Mouse (Mus musculus) ES-E14 (cell line): ENCODE results near the gene Itsn1.

ENCODE experiments used
- CHD2 ChIP-seq: IDR thresholded peaks from 2 replicates; pipeline ENCODE4 v1.6.1; 2014; ENCODE audit warnings: mild to moderate bottlenecking, low read depth, low read length, inconsistent platforms
- HCFC1 ChIP-seq: IDR thresholded peaks from 2 replicates; pipeline ENCODE4 v1.6.1; 2012; ENCODE audit warnings: low read length, inconsistent platforms, borderline replicate concordance; ENCODE audit not compliant: insufficient read depth
- MAFK ChIP-seq: IDR thresholded peaks from 2 replicates; pipeline ENCODE4 v1.6.1; 2014; ENCODE audit warnings: mild to moderate bottlenecking, low read depth, low read length, inconsistent platforms; ENCODE audit not compliant: insufficient read depth
- ZC3H11A ChIP-seq: IDR thresholded peaks from 2 replicates; pipeline ENCODE4 v1.6.1; 2012; ENCODE audit warnings: low read depth, mild to moderate bottlenecking, inconsistent platforms, low read length, borderline replicate concordance
- ZNF384 ChIP-seq: IDR thresholded peaks from 2 replicates; pipeline ENCODE4 v1.6.1; 2012; ENCODE audit warnings: low read depth, low read length, inconsistent platforms

DNA sequence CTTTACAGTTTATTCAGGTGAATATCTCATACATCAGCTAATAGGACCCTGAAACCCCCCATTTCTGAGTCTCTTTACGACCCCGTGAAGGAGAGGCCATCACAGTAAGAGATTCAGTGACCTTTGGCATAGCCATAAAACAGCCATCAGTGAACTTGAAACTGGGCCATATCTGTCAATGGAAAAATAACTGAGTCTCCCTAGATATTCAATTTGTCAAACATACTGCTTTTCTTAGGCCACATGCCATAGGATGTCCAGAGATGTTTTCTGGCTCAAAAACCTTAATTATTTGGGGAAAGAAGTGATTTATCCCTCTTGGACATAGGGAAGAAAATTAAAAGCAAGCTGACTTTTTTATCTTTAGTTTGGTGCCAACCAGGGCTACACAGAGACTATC is 104.5 kb downstream of the Itsn1 start:
- TF ChIP-seq MAFK, result no peak
- TF ChIP-seq HCFC1, result no peak
- TF ChIP-seq CHD2, result no peak
- TF ChIP-seq ZNF384, result no peak
- TF ChIP-seq ZC3H11A, result no peak
